Mouse (Mus musculus) gastrocnemius, adult 2 months (tissue): ENCODE measurements around the gene Cyp27a1. TPM values are rescaled to one million over a fixed set of nuclear protein-coding genes. Genes with fewer than 3 reads are reported as not detected.

Experiments used
- DNase-seq: peaks from one replicate; pipeline ENCODE4 v3.0.0; 2022
- H3K27ac ChIP-seq: fragments of 200-600 bp; 2 replicates; pipeline ENCODE4 v1.8.1; 2022; ENCODE audit warnings: mild to moderate bottlenecking
- H3K4me3 ChIP-seq: fragments of 200-600 bp; 2 replicates; pipeline ENCODE4 v1.8.1; 2022; ENCODE audit warnings: mild to moderate bottlenecking, moderate library complexity
- CTCF ChIP-seq: fragments of 200-600 bp; IDR thresholded peaks from 2 replicates; pipeline ENCODE4 v1.8.1; 2022; ENCODE audit warnings: antibody characterized with exemption, mild to moderate bottlenecking, moderate library complexity
- intact Hi-C: fragments of 180-260 bp; cut with DNase I; formaldehyde crosslinking; loops from one replicate; pipeline ENCODE4 v1.15.1; 2025
- total RNA-seq, 2 experiments: library from RNA; stranded (reverse); gene quantifications; 2 replicates each; pipeline ENCODE4 v1.2.3; 2021

Cyp27a1 gene
- total RNA-seq, 2 experiments from 2014 or later = 37.7 to 75.4 TPM

DNA sequence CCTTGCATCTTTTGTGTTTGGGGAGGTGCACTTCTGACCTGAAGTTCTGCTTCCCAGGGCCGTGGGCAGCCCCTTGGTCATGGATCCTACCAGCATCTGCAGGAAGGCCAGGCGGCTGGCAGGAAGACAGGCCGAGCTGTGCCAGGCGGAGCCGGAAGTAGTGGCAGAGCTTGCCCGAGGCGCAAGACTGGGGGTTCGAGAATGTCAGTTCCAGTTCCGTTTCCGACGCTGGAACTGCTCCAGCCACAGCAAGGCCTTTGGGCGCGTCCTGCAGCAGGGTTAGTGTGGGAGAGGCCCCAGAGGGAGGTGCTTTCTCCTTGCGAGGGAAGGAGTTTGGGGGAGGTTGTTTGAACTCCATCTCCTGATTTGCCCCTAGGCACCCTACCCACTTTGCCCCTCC lies 68.7 kb downstream of the Cyp27a1 start:
- TF ChIP-seq CTCF = no peak
- Histone ChIP-seq H3K27ac (no peak overlapping the region), H3K4me3 (no peak overlapping the region)
- no peak for DNase-seq
- intact Hi-C loops = no loop called here

DNA sequence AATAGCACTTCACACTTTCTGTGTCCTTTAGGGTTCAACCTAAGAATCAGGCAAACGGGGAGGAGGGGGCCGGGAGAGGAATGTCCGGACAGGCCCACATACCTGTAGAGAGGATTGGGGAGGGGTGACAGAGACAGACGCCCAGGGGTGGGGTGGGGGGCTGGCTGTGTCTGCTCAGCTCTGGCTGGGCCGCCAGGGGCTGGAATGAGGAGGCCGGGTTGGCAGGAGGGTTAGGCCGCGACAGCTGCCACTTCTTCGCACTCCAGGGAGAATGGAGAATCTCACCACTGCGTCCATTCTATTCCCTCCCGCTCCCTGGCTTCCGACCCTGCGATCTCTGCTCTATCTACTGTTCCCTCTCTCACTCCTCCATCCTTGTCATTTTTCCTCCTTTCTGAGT lies 70.2 kb downstream of the Cyp27a1 start:
- Histone ChIP-seq H3K27ac (no peak overlapping the region), H3K4me3 (peak overlapping the region; percentile 78)
- DNase-seq = no peak
- no peak for TF ChIP-seq CTCF
- intact Hi-C loops = no loop called here

DNA sequence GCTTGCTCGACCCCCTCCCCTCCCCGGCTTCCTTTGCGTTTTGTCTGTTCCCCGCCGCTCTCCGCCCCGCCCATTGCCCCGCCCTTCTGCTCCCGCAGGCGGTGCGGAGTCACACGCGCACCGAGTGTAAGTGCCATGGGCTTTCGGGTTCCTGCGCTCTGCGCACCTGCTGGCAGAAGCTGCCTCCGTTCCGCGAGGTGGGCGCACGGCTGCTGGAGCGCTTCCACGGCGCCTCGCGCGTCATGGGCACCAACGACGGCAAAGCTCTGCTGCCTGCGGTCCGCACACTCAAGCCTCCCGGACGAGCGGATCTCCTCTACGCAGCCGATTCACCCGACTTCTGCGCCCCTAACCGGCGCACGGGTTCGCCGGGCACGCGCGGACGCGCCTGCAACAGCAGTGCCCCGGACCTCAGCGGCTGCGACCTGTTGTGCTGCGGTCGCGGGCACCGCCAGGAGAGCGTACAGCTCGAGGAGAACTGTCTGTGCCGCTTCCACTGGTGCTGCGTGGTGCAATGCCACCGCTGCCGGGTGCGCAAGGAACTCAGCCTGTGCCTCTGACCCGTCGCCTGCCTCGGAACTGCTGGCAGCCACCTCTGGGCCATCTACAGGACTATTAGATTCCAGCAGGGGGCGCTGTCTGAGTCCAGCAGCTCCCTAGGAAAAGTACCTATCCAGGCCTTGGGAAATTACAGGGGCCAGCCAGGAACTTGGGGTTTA lies 70.8 kb downstream of the Cyp27a1 start:
- peak overlapping the region; percentile 78 for H3K4me3 ChIP-seq
- intact Hi-C loops = no loop called here
- peak; percentile 85 for TF ChIP-seq CTCF
- DNase-seq = peak; percentile 79
- H3K27ac ChIP-seq = peak overlapping the region; percentile 53

Other genes with a start within 250 kb of the Cyp27a1 start
- gene Cnot9, start 207.5 kb upstream of the Cyp27a1 start, total RNA-seq = 10 to 100 TPM; 12.0 to 16.3 TPM
- 100 to 1,000 TPM in 1 of 2 experiments, 10 to 100 TPM in 1; 67.8 to 126 TPM for gene Plcd4, start 170.7 kb upstream of the Cyp27a1 start, total RNA-seq
- 1 to 10 TPM; 8.7 to 9.0 TPM for gene Usp37, start 169.3 kb upstream of the Cyp27a1 start, total RNA-seq
- gene Zfp142, start 125.3 kb upstream of the Cyp27a1 start, total RNA-seq = 10 to 100 TPM in 1 of 2 experiments, 1 to 10 TPM in 1; 8.1 to 15.5 TPM
- 10 to 100 TPM; 16.9 to 26.2 TPM for gene Bcs1l, start 125.3 kb upstream of the Cyp27a1 start, total RNA-seq
- gene Rnf25, start 112.2 kb upstream of the Cyp27a1 start, total RNA-seq = 10 to 100 TPM; 18.9 to 20.2 TPM
- under 1 TPM; 0.17 to 0.20 TPM for gene Stk36, start 112.1 kb upstream of the Cyp27a1 start, total RNA-seq
- 10 to 100 TPM; 11.7 to 19.7 TPM for gene Ttll4, start 51.8 kb upstream of the Cyp27a1 start, total RNA-seq
- gene Prkag3, start 35.6 kb downstream of the Cyp27a1 start, total RNA-seq = 100 to 1,000 TPM in 1 of 2 experiments, 10 to 100 TPM in 1; 61.6 to 111 TPM
- gene Wnt6, start 58.3 kb downstream of the Cyp27a1 start, total RNA-seq = under 1 TPM; 0.39 to 0.77 TPM
- gene Wnt10a, start 77.9 kb downstream of the Cyp27a1 start, total RNA-seq = under 1 TPM in 1 of 2 experiments, not detected in 1; 0.39 TPM
- not detected for gene Cdk5r2, start 141.4 kb downstream of the Cyp27a1 start, total RNA-seq
- gene Fev, start 171.8 kb downstream of the Cyp27a1 start, total RNA-seq = not detected
- not detected for gene Cryba2, start 179.6 kb downstream of the Cyp27a1 start, total RNA-seq
- gene Cfap65, start 222.0 kb downstream of the Cyp27a1 start, total RNA-seq = not detected
- gene Ihh, start 238.1 kb downstream of the Cyp27a1 start, total RNA-seq = under 1 TPM; 0.11 to 0.18 TPM